Mouse (Mus musculus) testis, postnatal 10 days (tissue): ENCODE measurements around the gene Tmod4.

Experiments used
- DNase-seq: peaks from one replicate; pipeline ENCODE4 v3.0.0; 2021; ENCODE audit warnings: low spot score

The Tmod4 gene

GRCm38 (mm10) chr3:95174011-95174592 lies 49.8 kb downstream of the Tmod4 start:
- peak; percentile 94 for DNase-seq

GRCm38 (mm10) chr3:95176500-95176899 lies 52.2 kb downstream of the Tmod4 start:
- DNase-seq: peak; percentile 47

- DNase-seq: peak; percentile 45
These were observed 53.3 kb downstream of the Tmod4 start for GRCm38 (mm10) chr3:95177583-95177982.
